Mouse (Mus musculus) spleen, adult 12 weeks (tissue): ENCODE results near the gene Rpl10.
A peak's percentile ranks its signal among the peaks of the same experiment; 100 is the strongest.

Experiments
- DNase-seq: peaks from one replicate; pipeline ENCODE4 v3.0.0; 2022; ENCODE audit warnings: low spot score

Gene Rpl10

GRCm38 (mm10) chrX:74270062-74270901 lies at the start of gene Rpl10:
Gene Rpl10 (plus strand): TSS chrX:74270812.
- peak; percentile 82 for DNase-seq

- DNase-seq, result no peak
These were observed 40.6 kb upstream of the Rpl10 start for GRCm38 (mm10) chrX:74230038-74230437.

- no peak for DNase-seq
These were observed 37.4 kb upstream of the Rpl10 start for GRCm38 (mm10) chrX:74233196-74233595.

- no peak for DNase-seq
These were observed 30.3 kb upstream of the Rpl10 start for GRCm38 (mm10) chrX:74240332-74240731.

- DNase-seq, result no peak
These were observed 27.2 kb upstream of the Rpl10 start for GRCm38 (mm10) chrX:74243396-74243795.

- DNase-seq, result peak; percentile 53
These were observed 26.8 kb upstream of the Rpl10 start for GRCm38 (mm10) chrX:74243807-74244206.

- DNase-seq, result no peak
These were observed 26.0 kb upstream of the Rpl10 start for GRCm38 (mm10) chrX:74244614-74245083.

- no peak for DNase-seq
These were observed 25.5 kb upstream of the Rpl10 start for GRCm38 (mm10) chrX:74245107-74245506.

GRCm38 (mm10) chrX:74245687-74246086 lies 24.9 kb upstream of the Rpl10 start:
- peak; percentile 31 for DNase-seq

GRCm38 (mm10) chrX:74246213-74246681 lies 24.4 kb upstream of the Rpl10 start:
- DNase-seq, result peak; percentile 65

GRCm38 (mm10) chrX:74246693-74247092 lies 23.9 kb upstream of the Rpl10 start:
- DNase-seq, result peak; percentile 18

- peak; percentile 25 for DNase-seq
These were observed 22.0 kb upstream of the Rpl10 start for GRCm38 (mm10) chrX:74248651-74249050.

- DNase-seq, result peak; percentile 29
These were observed 21.0 kb upstream of the Rpl10 start, which contains the start of gene Flna for GRCm38 (mm10) chrX:74249615-74250014. Gene Flna (minus strand): TSS chrX:74249820.

GRCm38 (mm10) chrX:74254153-74254887 lies 16.3 kb upstream of the Rpl10 start, which contains the start of gene Emd:
Gene Emd (plus strand): TSS chrX:74254687.
- peak; percentile 82 for DNase-seq

GRCm38 (mm10) chrX:74254888-74255565 lies 15.6 kb upstream of the Rpl10 start:
- no peak for DNase-seq

GRCm38 (mm10) chrX:74257746-74258145 lies 12.9 kb upstream of the Rpl10 start:
- DNase-seq, result no peak

- DNase-seq, result no peak
These were observed 913 bp upstream of the Rpl10 start for GRCm38 (mm10) chrX:74269736-74270061.

- peak; percentile 9 for DNase-seq
These were observed 415 bp downstream of the Rpl10 start for GRCm38 (mm10) chrX:74270902-74271551.

GRCm38 (mm10) chrX:74273422-74274322 lies 3.1 kb downstream of the Rpl10 start:
- no peak for DNase-seq

- DNase-seq, result no peak
These were observed 7.3 kb downstream of the Rpl10 start for GRCm38 (mm10) chrX:74277916-74278315.
